11 mouse cellular contexts compared by ENCODE assay signal in genomic region chr16:35403356-35403755, GRCm38 (mm10).
"Had no signal": no experiment of that assay in that cellular context is flagged by ENCODE, and none has a peak within 500 bp of the region (broad histone marks: within the 10 kb centered on the region; RNA-seq: fewer than 3 reads in every experiment).

No protein-coding gene starts in this region.

- H3K4me3 ChIP-seq: limb, embryonic 13.5 days; midbrain, embryonic 13.5 days; stomach, embryonic 15.5 days had no signal

- H3K4me1 ChIP-seq: limb, embryonic 13.5 days; stomach, embryonic 15.5 days had no signal

- DNase-seq: kidney, adult 18-20 months; kidney, postnatal 10 days; kidney, postnatal 4 days; left cerebral cortex, postnatal 4 days; lung, adult 18-20 months; lung, postnatal 36 days; thymus, postnatal 4 days had no signal

- H3K27ac ChIP-seq: limb, embryonic 13.5 days; liver, embryonic 14.5 days; midbrain, embryonic 13.5 days; stomach, embryonic 15.5 days had no signal
